Comparison of ENCODE assay signal across 22 mouse cellular contexts in genomic region chr7:93023489-93024130, GRCm38 (mm10). TPM values are rescaled to one million over a fixed set of nuclear protein-coding genes. Genes with fewer than 3 reads are reported as not detected.
"Had no signal": no experiment of that assay in that cellular context is flagged by ENCODE, and none has a peak within 500 bp of the region (broad histone marks: within the 10 kb centered on the region; RNA-seq: fewer than 3 reads in every experiment).

No protein-coding gene starts in this region.

- H3K4me1 ChIP-seq: intestine, embryonic 15.5 days; kidney, embryonic 15.5 days; limb, embryonic 15.5 days; liver, embryonic 12.5 days; liver, embryonic 15.5 days; lung, embryonic 15.5 days; megakaryocyte, embryonic 14.5 days; neural tube, embryonic 15.5 days had no signal

- H3K36me3 ChIP-seq: intestine, embryonic 15.5 days; kidney, embryonic 15.5 days; limb, embryonic 12.5 days; limb, embryonic 15.5 days; liver, embryonic 12.5 days; liver, embryonic 15.5 days; lung, embryonic 15.5 days; neural tube, embryonic 12.5 days; neural tube, embryonic 15.5 days had no signal

- H3K4me2 ChIP-seq: intestine, embryonic 15.5 days; kidney, embryonic 15.5 days; limb, embryonic 12.5 days; limb, embryonic 15.5 days; liver, embryonic 12.5 days; liver, embryonic 15.5 days; lung, embryonic 15.5 days; neural tube, embryonic 12.5 days; neural tube, embryonic 15.5 days had no signal

- H3K9ac ChIP-seq: intestine, embryonic 15.5 days; kidney, embryonic 15.5 days; limb, embryonic 12.5 days; limb, embryonic 15.5 days; liver, embryonic 12.5 days; liver, embryonic 15.5 days; lung, embryonic 15.5 days; neural tube, embryonic 12.5 days; neural tube, embryonic 15.5 days had no signal

- H3K9me3 ChIP-seq: intestine, embryonic 15.5 days; kidney, embryonic 15.5 days; limb, embryonic 12.5 days; limb, embryonic 15.5 days; liver, embryonic 12.5 days; liver, embryonic 15.5 days; lung, embryonic 15.5 days; megakaryocyte, embryonic 14.5 days; neural tube, embryonic 12.5 days; neural tube, embryonic 15.5 days had no signal

- DNase-seq: kidney, adult 11 months; kidney, adult 8-10 months; kidney, postnatal 10 days; kidney, postnatal 36 days; lung, adult 18-20 months; lung, postnatal 10 days; lung, postnatal 36 days; right cerebral cortex, adult 18-20 months; right cerebral cortex, postnatal 14 days; right cerebral cortex, postnatal 4 days; thymus, postnatal 36 days had no signal

- H3K27ac ChIP-seq: intestine, embryonic 15.5 days; kidney, embryonic 15.5 days; limb, embryonic 12.5 days; limb, embryonic 15.5 days; liver, embryonic 12.5 days; liver, embryonic 15.5 days; lung, embryonic 15.5 days; neural tube, embryonic 12.5 days; neural tube, embryonic 15.5 days; stomach, postnatal 0 days had no signal

- ATAC-seq: intestine, embryonic 15.5 days; liver, embryonic 12.5 days had no signal

- H3K27me3 ChIP-seq: intestine, embryonic 15.5 days; kidney, embryonic 15.5 days; limb, embryonic 12.5 days; limb, embryonic 15.5 days; liver, embryonic 12.5 days; liver, embryonic 15.5 days; lung, embryonic 15.5 days; neural tube, embryonic 12.5 days; neural tube, embryonic 15.5 days had no signal

- H3K4me3 ChIP-seq: intestine, embryonic 15.5 days; kidney, embryonic 15.5 days; limb, embryonic 12.5 days; limb, embryonic 15.5 days; liver, embryonic 12.5 days; liver, embryonic 15.5 days; lung, embryonic 15.5 days; megakaryocyte, embryonic 14.5 days; neural tube, embryonic 12.5 days; neural tube, embryonic 15.5 days had no signal

RNA-seq across cellular contexts. Expression of gene Fam181b, which starts 56.1 kb away (rescaled TPM):
- polyA plus RNA-seq: liver, embryonic 15.5 days had no signal
